Mouse (Mus musculus) CH12.LX (cell line): ENCODE measurements around the gene Chrne.

Experiments
- BHLHE40 ChIP-seq: IDR thresholded peaks from 2 replicates; pipeline ENCODE4 v1.6.1; 2011; ENCODE audit warnings: mild to moderate bottlenecking, low read depth, low read length, improper control_type of control experiment
- EP300 ChIP-seq: IDR thresholded peaks from 2 replicates; pipeline ENCODE4 v1.6.1; 2011; ENCODE audit warnings: low read length, improper control_type of control experiment
- NELFE ChIP-seq: IDR thresholded peaks from 2 replicates; pipeline ENCODE4 v1.6.1; 2011; ENCODE audit warnings: low read depth, low read length, improper control_type of control experiment
- RCOR1 ChIP-seq: conservative IDR thresholded peaks from 2 replicates; pipeline ENCODE4 v1.6.1; 2012; ENCODE audit warnings: low read depth, mild to moderate bottlenecking, inconsistent platforms, low read length, improper control_type of control experiment

DNA sequence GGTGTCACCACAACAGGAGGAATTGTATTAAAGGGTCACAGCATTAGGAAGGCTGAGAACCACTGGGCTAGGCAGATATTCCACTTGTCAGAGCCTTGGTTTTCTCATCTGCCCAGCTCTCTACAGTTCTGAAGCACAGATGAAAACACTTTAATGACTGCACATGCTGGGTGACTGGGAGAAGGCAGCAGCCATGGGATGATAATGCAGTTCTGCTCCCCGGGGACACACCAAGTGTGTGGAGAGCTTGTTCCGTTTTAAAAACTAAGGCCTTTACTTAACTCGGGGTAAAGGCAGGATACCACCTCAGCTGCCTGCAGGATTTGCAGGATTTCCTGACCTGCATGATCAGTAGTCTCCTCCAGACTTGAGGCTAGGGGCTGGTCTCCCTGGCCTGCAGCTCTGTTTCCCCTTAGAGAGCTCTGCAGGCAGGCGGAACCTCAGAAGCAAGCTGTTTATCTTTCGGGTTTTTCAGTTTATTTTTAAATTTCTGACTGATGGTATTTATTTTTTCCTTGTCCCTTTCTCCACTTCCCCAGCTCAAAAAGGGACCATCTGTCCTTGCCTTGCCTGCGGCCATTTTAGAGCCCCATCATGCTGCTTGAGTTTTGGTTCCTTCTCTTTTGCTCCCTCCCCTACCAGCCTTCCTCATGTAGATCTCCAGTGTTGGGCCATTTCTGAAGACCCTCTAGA, 35.8 kb downstream of the Chrne start:
- TF ChIP-seq RCOR1 (0 out of 2 replicates have a peak, but pooled peaks have one; percentile 38), EP300 (no peak), BHLHE40 (no peak; the same call in 1 of the 2 replicates), NELFE (no peak)
